Mouse (Mus musculus): ENCODE results near the gene Dock3.

Gene Dock3

DNA sequence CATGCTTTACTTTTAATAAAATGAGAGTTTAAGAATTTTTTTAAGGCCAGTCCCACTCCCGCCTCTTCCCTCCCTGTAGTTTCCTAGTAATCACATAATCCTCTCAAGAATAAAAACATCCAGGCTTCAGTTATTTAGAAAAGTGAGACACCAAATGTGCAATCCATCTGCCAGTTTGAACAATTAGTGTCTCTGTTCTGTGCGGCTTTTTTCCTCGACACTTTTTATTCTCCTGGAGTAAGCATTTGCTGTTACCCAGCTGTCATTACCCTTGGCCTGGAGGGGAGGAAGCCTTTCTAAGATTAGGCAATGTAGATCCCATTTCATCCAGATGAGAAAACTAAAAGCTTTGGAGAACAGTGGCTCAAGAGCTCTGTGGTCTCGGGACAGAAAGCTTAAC is 221.9 kb downstream of the Dock3 start:
- DNase-seq = no peak

DNA sequence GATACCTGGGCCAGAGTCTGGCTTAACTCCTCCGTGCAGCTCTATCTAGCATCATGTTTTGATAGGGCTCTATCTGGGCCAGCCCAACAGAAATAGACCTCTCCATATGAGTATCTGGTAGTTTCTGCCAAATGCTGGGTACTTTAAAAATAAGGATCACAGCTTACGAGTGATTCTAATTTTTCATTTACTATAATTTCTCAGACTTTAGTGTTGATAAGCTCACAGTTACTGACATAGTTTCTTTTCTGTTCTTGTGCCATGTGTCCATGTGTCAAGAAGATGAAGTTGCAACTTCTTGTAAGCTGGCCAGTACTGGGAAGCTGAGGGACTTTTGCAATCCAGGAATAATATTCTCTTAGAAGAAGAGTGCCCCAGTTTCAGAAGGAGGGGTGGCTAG is 228.5 kb downstream of the Dock3 start:
- DNase-seq = no peak

DNA sequence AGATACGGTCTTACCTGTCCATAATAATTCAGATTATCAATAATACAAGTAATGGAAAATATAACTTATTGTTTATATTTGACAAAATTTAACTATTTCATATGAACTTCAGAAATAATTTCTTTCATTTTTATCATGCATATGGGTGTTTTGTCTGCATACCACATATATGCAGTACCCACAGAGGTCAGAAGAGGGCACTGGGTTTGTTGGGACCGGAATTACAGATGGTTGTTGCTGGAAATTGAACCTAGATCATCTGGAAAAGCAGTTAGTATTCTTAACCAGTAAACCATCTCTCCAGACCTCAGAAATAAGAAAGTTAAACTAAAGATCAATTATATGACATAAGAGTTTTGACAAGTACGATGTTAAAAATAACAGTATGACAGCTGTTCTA is 261.0 kb downstream of the Dock3 start:
- DNase-seq = no peak

- no peak for DNase-seq
Measured at GRCm38 (mm10) chr9:106958452-106958851, 273.3 kb downstream of the Dock3 start.

DNA sequence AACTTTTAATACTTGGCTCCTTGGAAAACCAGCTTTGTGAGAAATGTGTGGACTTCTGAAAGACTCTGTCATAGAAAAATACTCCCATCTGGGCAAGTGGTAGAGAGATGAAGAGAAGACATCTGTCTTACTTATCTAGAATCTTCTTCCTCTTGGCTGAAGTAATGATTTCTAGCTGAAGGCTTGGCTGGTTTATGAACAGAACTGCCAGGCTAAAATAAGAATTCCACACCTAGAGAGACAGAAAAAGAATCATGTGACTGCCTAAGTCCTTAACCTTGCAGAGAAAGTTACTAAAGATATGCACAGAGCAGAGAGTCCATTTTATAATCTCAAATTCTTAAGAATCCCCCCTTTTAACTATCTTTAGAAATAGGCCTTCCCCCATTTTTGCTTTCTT is 276.2 kb downstream of the Dock3 start:
- no peak for DNase-seq

DNA sequence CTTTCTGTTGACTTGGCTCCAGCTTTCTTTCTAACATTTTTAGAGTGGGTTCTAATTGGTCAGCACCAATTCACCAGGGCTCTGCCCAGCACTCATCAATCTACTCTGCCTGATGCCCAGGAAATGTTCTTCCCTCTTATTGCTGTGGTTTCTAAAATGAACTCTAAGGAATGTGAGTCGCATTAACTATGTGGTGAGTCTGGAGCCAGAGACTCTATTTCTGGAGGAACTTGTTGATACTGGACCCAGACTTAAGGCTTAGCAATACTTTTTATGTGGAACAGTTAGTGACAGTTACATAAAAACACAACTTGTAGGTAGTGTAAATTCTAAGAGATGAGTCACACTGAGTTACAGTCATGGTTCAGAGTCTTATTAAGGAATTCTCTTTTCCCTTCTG is 296.7 kb downstream of the Dock3 start:
- no peak for DNase-seq

DNA sequence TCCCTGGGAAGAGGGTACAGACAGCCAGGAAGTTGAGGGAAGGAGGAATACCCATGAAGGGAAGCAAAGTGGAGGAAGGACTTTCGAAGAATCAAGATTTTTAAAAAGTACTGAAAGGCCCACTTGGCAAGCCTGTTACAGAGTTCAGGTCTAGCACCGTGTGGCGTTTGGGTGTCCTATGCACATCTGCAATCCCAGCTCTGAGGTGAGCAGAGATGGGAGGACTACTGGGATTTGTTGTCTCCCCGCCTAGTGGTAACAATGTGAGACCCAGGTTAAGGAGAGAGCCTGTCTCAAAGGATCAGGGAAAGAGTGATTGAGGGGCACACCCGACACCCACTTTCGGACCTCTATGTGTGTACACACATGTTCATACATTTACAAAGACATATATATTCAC is 316.8 kb downstream of the Dock3 start:
- no peak for DNase-seq

- DNase-seq = no peak
Measured at GRCm38 (mm10) chr9:106913759-106914158, 317.9 kb downstream of the Dock3 start.

- no peak for DNase-seq
Measured at GRCm38 (mm10) chr9:106911624-106912023, 320.1 kb downstream of the Dock3 start.

DNA sequence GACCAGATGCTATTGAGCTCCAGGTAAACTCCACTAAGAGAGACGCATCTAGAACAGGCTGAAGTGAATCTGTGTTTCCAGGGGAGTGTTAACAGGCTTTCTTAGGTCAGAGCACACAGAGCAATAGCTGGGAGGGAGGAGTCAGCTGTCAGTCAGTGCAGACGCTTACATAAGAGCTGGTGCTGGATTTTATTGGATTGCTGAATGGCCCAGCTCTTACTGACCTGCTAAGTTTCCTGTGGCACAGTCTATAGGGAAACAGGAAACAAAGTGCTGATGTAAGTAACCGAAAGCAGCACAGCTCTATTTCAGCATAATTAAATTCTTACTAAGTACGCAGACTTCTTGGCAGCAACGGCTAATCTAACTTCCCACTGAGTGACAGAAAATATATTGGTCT is 323.0 kb downstream of the Dock3 start:
- DNase-seq = no peak

DNA sequence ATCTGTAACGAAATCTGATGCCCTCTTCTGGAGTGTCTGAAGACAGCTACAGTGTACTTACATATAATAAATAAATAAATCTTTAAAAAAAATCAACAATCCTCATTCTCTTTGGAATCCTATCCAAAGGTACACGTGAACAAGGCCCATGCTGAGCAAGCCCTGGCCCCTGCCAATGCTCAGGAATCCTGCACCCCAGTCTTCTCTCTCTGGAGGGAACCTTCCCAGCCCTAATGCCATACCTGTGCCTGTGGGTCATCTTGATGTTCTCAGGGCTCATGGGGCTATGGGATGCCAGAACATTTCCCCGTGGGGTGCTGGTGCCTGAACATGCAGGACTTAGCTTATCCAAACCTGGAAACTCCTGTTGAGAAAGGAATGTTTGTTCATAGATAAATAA is 323.5 kb downstream of the Dock3 start:
- DNase-seq = no peak

DNA sequence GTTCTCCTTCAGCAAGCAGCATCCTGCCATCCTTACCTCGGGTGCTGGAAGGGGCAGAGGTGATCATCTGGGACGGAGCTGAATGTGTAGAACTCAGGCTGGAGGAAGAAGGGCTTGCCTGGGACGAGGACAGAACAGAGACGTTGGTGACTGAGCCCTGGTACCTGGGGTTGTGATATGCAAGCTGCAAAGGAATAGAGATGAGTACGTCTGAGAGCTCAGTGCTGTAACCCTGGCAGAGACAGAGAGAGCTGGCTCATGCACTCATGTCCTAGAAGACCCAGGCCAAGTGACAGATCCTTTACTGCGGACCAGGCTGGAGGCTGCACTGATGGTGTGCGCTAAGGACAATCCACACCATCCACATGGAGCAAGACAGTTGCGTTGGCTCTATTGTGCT is 325.1 kb downstream of the Dock3 start:
- no peak for DNase-seq

- DNase-seq = peak; percentile 29
Measured at GRCm38 (mm10) chr9:106903791-106904134, 327.9 kb downstream of the Dock3 start.

DNA sequence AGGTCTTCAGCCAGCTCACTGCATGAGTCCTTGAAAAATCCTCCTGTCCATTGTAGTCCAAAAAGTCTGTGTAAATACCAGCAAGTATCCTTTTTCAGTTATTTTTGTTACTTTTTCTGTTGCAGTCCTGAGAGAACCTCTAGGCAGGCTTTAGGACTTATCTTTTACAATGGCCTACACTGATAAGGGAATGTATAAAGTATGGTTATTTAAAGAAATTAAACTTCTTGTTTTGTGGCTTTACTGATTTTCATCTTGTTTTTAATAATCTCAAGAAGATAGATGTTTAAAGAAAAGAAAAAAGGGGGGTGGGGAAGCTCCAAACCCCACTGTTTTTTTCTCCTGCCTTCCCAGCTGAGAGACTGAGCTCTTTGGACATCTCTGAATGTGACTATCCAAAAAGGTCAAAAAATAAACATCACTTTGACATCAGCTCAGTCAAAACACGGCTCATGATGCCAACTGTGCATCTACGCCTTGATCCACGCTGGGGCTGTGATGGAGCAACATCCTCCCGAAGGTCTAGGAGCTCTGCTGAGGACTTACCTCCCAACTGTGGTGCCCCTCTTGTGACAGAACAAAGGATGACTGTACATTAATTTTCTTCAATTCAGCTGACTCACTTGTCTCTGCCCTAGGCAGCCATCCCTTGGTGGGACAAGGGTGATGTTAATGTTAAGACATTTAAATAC is 328.5 kb downstream of the Dock3 start:
- no peak for DNase-seq

- no peak for DNase-seq
Measured at GRCm38 (mm10) chr9:106901596-106901995, 330.1 kb downstream of the Dock3 start.

- no peak for DNase-seq
Measured at GRCm38 (mm10) chr9:106898901-106899300, 332.8 kb downstream of the Dock3 start.

DNA sequence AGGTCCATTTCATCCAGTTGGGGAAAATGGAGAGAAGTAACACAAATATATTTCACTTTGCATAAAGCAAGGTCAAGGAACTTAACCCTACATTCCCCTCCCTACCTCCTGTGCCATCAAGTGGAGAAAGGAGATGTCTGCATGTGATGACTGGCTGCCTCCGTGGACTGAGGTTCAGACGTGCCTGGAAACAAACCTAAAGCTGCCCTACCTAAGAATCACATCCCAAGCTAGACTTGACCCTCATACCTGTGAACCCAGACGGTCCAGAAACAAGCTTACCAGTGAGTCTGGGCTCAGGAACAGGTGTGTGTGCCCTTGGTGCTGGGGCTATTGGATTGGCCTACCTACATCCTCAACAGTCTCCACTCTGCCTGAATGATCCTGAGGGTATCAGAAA is 338.4 kb downstream of the Dock3 start:
- DNase-seq = no peak

GRCm38 (mm10) chr9:106892552-106892875 is 339.2 kb downstream of the Dock3 start:
- no peak for DNase-seq

GRCm38 (mm10) chr9:106891829-106892551 is 339.7 kb downstream of the Dock3 start, which contains the start of gene Manf:
Gene Manf (minus strand): TSS chr9:106891979.
- DNase-seq = peak; percentile 99

DNA sequence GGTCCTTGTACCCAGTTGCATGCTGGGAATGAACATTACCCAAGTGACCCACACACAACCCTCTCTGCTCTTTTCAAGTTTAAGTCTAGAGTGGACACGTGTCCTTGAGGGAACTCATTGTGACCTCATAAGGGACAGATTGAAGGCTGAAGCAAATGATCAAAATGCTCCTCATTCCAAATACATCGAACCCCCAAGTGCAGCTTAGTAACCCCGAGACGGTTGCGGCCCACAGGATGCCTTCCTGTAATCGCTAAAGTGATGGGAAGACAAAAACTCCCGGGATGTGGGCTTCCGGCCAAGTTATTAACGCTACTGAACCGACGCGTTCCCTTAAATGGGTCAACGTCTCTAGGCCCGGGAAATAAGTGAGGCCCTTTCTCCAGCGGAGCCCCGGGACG is 340.4 kb downstream of the Dock3 start:
- DNase-seq = no peak

- peak; percentile 26 for DNase-seq
Measured at GRCm38 (mm10) chr9:106890496-106891240, 341.0 kb downstream of the Dock3 start.

DNA sequence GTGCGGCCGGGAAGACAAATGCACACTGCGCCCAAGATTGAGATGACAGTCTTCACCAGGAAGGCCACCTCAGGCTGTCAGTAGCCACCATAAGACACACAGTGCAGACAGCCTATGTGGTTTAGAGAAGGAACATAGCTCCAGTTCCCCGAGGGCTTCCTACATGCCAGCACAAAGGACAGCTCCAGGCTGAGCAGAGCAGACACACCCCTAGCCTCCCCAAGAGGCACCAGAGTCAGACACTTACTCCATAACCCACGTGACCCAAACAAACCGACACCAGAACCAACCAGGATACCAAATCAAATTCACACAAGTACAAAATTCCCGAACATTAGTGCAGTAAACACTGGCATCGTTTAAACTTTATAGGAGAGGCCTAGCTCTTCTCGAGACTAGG is 342.4 kb downstream of the Dock3 start:
- peak; percentile 6 for DNase-seq

GRCm38 (mm10) chr9:106888346-106888745 is 343.4 kb downstream of the Dock3 start:
- peak; percentile 5 for DNase-seq
